Mouse (Mus musculus): ENCODE measurements at regions not wholly inside any gene's neighbourhood (a gene's known extent, or its start where the extent isn't known, plus 50 kb on each side); places are given as distances from the start of the nearest gene placed in this dataset.

DNA sequence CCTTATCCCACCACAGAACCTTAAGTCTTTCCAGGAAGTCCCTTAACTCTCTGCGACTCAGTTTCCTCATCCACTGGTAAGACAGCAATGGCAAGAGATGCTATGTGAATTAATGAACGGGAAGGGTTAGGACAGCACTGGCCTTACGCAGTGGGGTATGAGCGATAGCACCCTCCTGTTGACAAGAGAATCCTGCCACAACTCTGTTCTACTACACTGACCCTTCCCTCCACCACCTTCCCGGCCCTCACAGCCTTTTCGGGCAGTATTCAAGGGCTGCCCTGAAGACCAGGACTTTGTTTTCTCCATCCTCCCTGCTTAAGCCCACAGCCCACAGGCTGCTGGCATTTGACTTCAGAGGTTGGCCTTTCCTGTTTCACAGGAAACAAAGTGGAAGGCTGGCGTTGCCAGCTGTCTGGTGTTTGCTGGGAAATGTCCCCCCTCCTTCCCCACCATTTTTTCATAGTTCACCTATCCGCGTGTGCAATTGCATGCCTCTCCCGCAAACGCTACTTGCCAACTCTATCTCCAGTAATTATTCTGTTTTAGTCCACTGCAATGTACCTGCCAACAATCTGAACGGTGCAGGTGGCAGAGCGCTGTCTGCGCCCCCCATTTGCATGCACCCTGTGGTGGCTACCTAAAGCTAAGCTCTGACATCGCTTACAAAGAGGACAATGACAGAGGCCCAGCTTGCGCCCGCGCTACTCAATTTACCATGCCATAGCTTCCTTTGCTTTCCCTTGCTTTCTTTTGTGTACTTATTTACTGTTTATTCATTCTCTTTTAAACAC, 251.2 kb upstream of the Sp8 start:
- no peak for DNase-seq (ENCODE audit: low read depth, low spot score)
- no peaks in the 10 kb centered on the region for H3K27me3 ChIP-seq (ENCODE audit: control insufficient read depth in 1 of 2, insufficient read depth in 2 of 2, low read length in 2 of 2)
- no peak overlapping the region for H3K27ac ChIP-seq (ENCODE audit: control insufficient read depth, low read depth, low read length)
- no peak overlapping the region for H3K4me3 ChIP-seq (ENCODE audit: control insufficient read depth in 1 of 2, insufficient read depth in 1 of 2, low read depth in 2 of 2, low read length in 2 of 2)
- no peak for TF ChIP-seq GATA1 (IDR thresholded peaks at IDR 0.05; ENCODE audit: low read depth, low read length)
- H3K9me3 ChIP-seq (replicated peaks; ENCODE audit: insufficient read depth, low read length) = no peaks in the 10 kb centered on the region
- H3K9ac ChIP-seq (ENCODE audit: control insufficient read depth, low read depth, low read length, poor library complexity, severe bottlenecking) = no peak overlapping the region
- no peaks in the 10 kb centered on the region for H3K36me3 ChIP-seq (ENCODE audit: control insufficient read depth in 1 of 2, insufficient read depth in 2 of 2, low read length in 2 of 2)
- no peaks in the 10 kb centered on the region for H3K4me1 ChIP-seq (ENCODE audit: control insufficient read depth in 1 of 2, insufficient read depth in 2 of 2, low read length in 2 of 2)
- H3K79me2 ChIP-seq (ENCODE audit: control insufficient read depth, insufficient read depth, low read length, poor library complexity) = no peaks in the 10 kb centered on the region

GRCm38 (mm10) chr12:118583829-118584628, 262.1 kb upstream of the Sp8 start:
- H3K4me3 ChIP-seq (ENCODE audit: control insufficient read depth in 1 of 2, insufficient read depth in 1 of 2, low read depth in 2 of 2, low read length in 2 of 2) = no peak overlapping the region
- no peaks in the 10 kb centered on the region for H3K9me3 ChIP-seq (replicated peaks; ENCODE audit: insufficient read depth, low read length)
- H3K27me3 ChIP-seq (ENCODE audit: control insufficient read depth in 1 of 2, insufficient read depth in 2 of 2, low read length in 2 of 2) = no peaks in the 10 kb centered on the region
- H3K36me3 ChIP-seq (ENCODE audit: control insufficient read depth in 1 of 2, insufficient read depth in 2 of 2, low read length in 2 of 2) = no peaks in the 10 kb centered on the region
- no peaks in the 10 kb centered on the region for H3K79me2 ChIP-seq (ENCODE audit: control insufficient read depth, insufficient read depth, low read length, poor library complexity)
- H3K27ac ChIP-seq (ENCODE audit: control insufficient read depth, low read depth, low read length) = no peak overlapping the region
- no peak overlapping the region for H3K9ac ChIP-seq (ENCODE audit: control insufficient read depth, low read depth, low read length, poor library complexity, severe bottlenecking)
- H3K4me1 ChIP-seq (ENCODE audit: control insufficient read depth in 1 of 2, insufficient read depth in 2 of 2, low read length in 2 of 2) = no peaks in the 10 kb centered on the region
- TF ChIP-seq SIN3A (IDR thresholded peaks at IDR 0.05; ENCODE audit: low read length) (no peak), TCF12 (IDR thresholded peaks at IDR 0.05; ENCODE audit: low read depth, low read length) (no peak), MAX (IDR thresholded peaks at IDR 0.05; ENCODE audit: low read length) (no peak), MXI1 (IDR thresholded peaks at IDR 0.05; ENCODE audit: low read depth, low read length) (no peak), USF2 (IDR thresholded peaks at IDR 0.05; ENCODE audit: borderline replicate concordance in 1 of 2, insufficient read depth in 1 of 2, low read depth in 1 of 2, low read length in 2 of 2) (no peak), EP300 (IDR thresholded peaks at IDR 0.05; ENCODE audit: low read depth in 1 of 2, low read length in 2 of 2) (no peak), ETS1 (IDR thresholded peaks at IDR 0.05; ENCODE audit: low read depth, low read length) (no peak), SMC3 (IDR thresholded peaks at IDR 0.05; ENCODE audit: low read depth, low read length) (no peak), ZNF384 (IDR thresholded peaks at IDR 0.05; ENCODE audit: low read depth, low read length) (no peak), GABPA (IDR thresholded peaks at IDR 0.05; ENCODE audit: low read depth, low read length) (no peak), CHD1 (IDR thresholded peaks at IDR 0.05; ENCODE audit: low read depth, low read length) (no peak)
- DNase-seq (ENCODE audit: low read depth, low spot score) = no peak

DNA sequence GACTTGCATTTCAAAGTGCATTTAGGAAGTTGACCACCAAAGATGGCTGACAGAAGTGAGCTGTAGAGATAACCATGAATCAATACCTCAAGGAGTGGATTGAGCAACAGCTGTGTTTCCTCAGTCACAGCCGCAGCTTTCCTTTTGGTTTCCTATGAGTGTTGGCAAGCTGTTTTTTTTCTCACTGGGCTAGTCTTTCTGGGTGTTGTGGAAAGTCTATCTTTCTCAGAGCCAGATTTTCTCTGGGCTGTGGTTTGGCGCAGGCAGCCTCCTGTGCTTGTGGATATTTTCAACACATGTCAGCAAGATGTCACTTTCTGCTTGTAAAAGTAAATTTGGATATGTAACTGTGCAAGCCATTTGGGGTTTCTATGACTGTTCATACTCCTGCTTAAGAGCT, 268.6 kb upstream of the Sp4 start:
- Histone ChIP-seq H3K4me1 (ENCODE audit: control insufficient read depth in 1 of 2, insufficient read depth in 2 of 2, low read length in 2 of 2) (no peaks in the 10 kb centered on the region), H3K27me3 (ENCODE audit: control insufficient read depth in 1 of 2, insufficient read depth in 2 of 2, low read length in 2 of 2) (no peaks in the 10 kb centered on the region), H3K4me3 (ENCODE audit: control insufficient read depth in 1 of 2, insufficient read depth in 1 of 2, low read depth in 2 of 2, low read length in 2 of 2) (no peak overlapping the region), H3K9me3 (replicated peaks; ENCODE audit: insufficient read depth, low read length) (no peaks in the 10 kb centered on the region), H3K9ac (ENCODE audit: control insufficient read depth, low read depth, low read length, poor library complexity, severe bottlenecking) (no peak overlapping the region), H3K27ac (ENCODE audit: control insufficient read depth, low read depth, low read length) (no peak overlapping the region), H3K36me3 (ENCODE audit: control insufficient read depth in 1 of 2, insufficient read depth in 2 of 2, low read length in 2 of 2) (no peaks in the 10 kb centered on the region), H3K79me2 (ENCODE audit: control insufficient read depth, insufficient read depth, low read length, poor library complexity) (no peaks in the 10 kb centered on the region)
- TF ChIP-seq POLR2A (IDR thresholded peaks at IDR 0.05; ENCODE audit: control insufficient read depth in 1 of 2, insufficient read depth in 1 of 2, low read depth in 1 of 2, low read length in 2 of 2, poor library complexity in 1 of 2) = no peak
- no peak for TF ChIP-seq MYC (IDR thresholded peaks at IDR 0.05; ENCODE audit: low read depth, low read length)
- no peak for TF ChIP-seq ELF1 (IDR thresholded peaks at IDR 0.05; ENCODE audit: low read depth, low read length)
- TF ChIP-seq CTCF (IDR thresholded peaks at IDR 0.05 in 2 of 3, conservative IDR thresholded peaks at IDR 0.05 in 1 of 3; ENCODE audit: control insufficient read depth in 1 of 3, insufficient read depth in 1 of 3, low read depth in 2 of 3, low read length in 3 of 3, poor library complexity in 1 of 3, severe bottlenecking in 1 of 3) = no peak
- no peak for TF ChIP-seq TCF12 (IDR thresholded peaks at IDR 0.05; ENCODE audit: low read depth, low read length)
- TF ChIP-seq SMC3 (IDR thresholded peaks at IDR 0.05; ENCODE audit: low read depth, low read length) = no peak
- no peak for TF ChIP-seq CHD2 (IDR thresholded peaks at IDR 0.05; ENCODE audit: low read length)
- no peak for TF ChIP-seq USF2 (IDR thresholded peaks at IDR 0.05; ENCODE audit: borderline replicate concordance in 1 of 2, insufficient read depth in 1 of 2, low read depth in 1 of 2, low read length in 2 of 2)
- TF ChIP-seq EP300 (IDR thresholded peaks at IDR 0.05; ENCODE audit: low read depth in 1 of 2, low read length in 2 of 2) = no peak
- no peak for DNase-seq (ENCODE audit: low read depth, low spot score)
